Mouse (Mus musculus) adrenal gland, postnatal 14 days (tissue): ENCODE data around the gene Canx. TPM values are rescaled to one million over a fixed set of nuclear protein-coding genes. Genes with fewer than 3 reads are reported as not detected.
A peak's percentile ranks its signal among the peaks of the same experiment; 100 is the strongest.

Experiments used
- DNase-seq: peaks from one replicate; pipeline ENCODE4 v3.0.0; 2021; ENCODE audit warnings: mixed read lengths
- microRNA-seq, 2 experiments: library from miRNA; unstranded; fragments of <30 nt; microRNA quantifications; one replicate each; pipeline ENCODE4 v1.2.0; 2021
- total RNA-seq: library from RNA; stranded (reverse); gene quantifications from 2 replicates; pipeline ENCODE4 v1.2.3, GENCODE M21; 2021

The Canx gene
- total RNA-seq, 1 experiment from 2014 or later: 347 TPM

- DNase-seq: no peak
Observed at GRCm38 (mm10) chr11:50275568-50276151, 49.8 kb downstream of the Canx start.

GRCm38 (mm10) chr11:50275077-50275476 is 50.4 kb downstream of the Canx start:
- DNase-seq: no peak

GRCm38 (mm10) chr11:50272819-50273218 is 52.7 kb downstream of the Canx start:
- DNase-seq: peak; percentile 4

GRCm38 (mm10) chr11:50269885-50270284 is 55.6 kb downstream of the Canx start:
- DNase-seq: no peak

- DNase-seq: peak; percentile 59
Observed at GRCm38 (mm10) chr11:50269163-50269562, 56.3 kb downstream of the Canx start.

GRCm38 (mm10) chr11:50266997-50267396 is 58.5 kb downstream of the Canx start:
- no peak for DNase-seq

- DNase-seq: no peak
Observed at GRCm38 (mm10) chr11:50265931-50266330, 59.5 kb downstream of the Canx start.

GRCm38 (mm10) chr11:50263198-50263597 is 62.3 kb downstream of the Canx start:
- no peak for DNase-seq

GRCm38 (mm10) chr11:50262020-50262419 is 63.5 kb downstream of the Canx start:
- DNase-seq: peak; percentile 49

- no peak for DNase-seq
Observed at GRCm38 (mm10) chr11:50258310-50258709, 67.2 kb downstream of the Canx start.

GRCm38 (mm10) chr11:50256615-50257014 is 68.9 kb downstream of the Canx start:
- DNase-seq: no peak

GRCm38 (mm10) chr11:50254010-50254580 is 71.4 kb downstream of the Canx start:
- no peak for DNase-seq

- DNase-seq: no peak
Observed at GRCm38 (mm10) chr11:50253393-50253792, 72.1 kb downstream of the Canx start.

- DNase-seq: no peak
Observed at GRCm38 (mm10) chr11:50252684-50253265, 72.7 kb downstream of the Canx start.

- no peak for DNase-seq
Observed at GRCm38 (mm10) chr11:50252166-50252565, 73.3 kb downstream of the Canx start.

- DNase-seq: no peak
Observed at GRCm38 (mm10) chr11:50248473-50249171, 76.9 kb downstream of the Canx start.

GRCm38 (mm10) chr11:50245269-50245668 is 80.2 kb downstream of the Canx start:
- DNase-seq: no peak

Small RNA genes within 50 kb of the gene (microRNA-seq; reads per million reads assigned to microRNA genes)
- 0 reads per million in 2 experiments for gene Mir804

Other genes with a start within 250 kb of the Canx start
- gene Tbc1d9b, start 194.3 kb downstream of the Canx start, total RNA-seq: 75.9 and 86.7 TPM in 2 replicates
- gene Mrnip, start 151.2 kb downstream of the Canx start, total RNA-seq: 12.9 and 13.6 TPM in 2 replicates
- 356 and 366 TPM in 2 replicates for gene Sqstm1, start 114.8 kb downstream of the Canx start, total RNA-seq
- gene Mgat4b, start 114.8 kb downstream of the Canx start, total RNA-seq: 103 and 113 TPM in 2 replicates
- 10.4 and 11.3 TPM in 2 replicates for gene Ltc4s, start 87.1 kb downstream of the Canx start, total RNA-seq
- gene Maml1, start 33.4 kb downstream of the Canx start, total RNA-seq: 24.0 and 25.1 TPM in 2 replicates
- gene Cby3, start 28.8 kb upstream of the Canx start, total RNA-seq: not detected in 2 replicates
- 269 and 317 TPM in 2 replicates for gene Hnrnph1, start 51.3 kb upstream of the Canx start, total RNA-seq
- gene Rufy1, start 105.5 kb upstream of the Canx start, total RNA-seq: 27.1 and 29.5 TPM in 2 replicates